Mouse (Mus musculus): ENCODE data around the gene Hs2st1.

- TF ChIP-seq CTCF (IDR thresholded peaks at IDR 0.05; ENCODE audit: low read depth): no peak
- no peak for TF ChIP-seq EP300 (optimal IDR thresholded peaks at IDR 0.05)
Observed at GRCm38 (mm10) chr3:144565212-144565611, 4.8 kb downstream of the Hs2st1 start.

Data from stomach, postnatal 0 days (tissue).